Mouse (Mus musculus): ENCODE results near the gene Arhgap15. TPM values are rescaled to one million over a fixed set of nuclear protein-coding genes. Genes with fewer than 3 reads are reported as not detected.

The Arhgap15 gene
- total RNA-seq, 2 experiments from 2014 or later: 122 to 124 TPM

DNA sequence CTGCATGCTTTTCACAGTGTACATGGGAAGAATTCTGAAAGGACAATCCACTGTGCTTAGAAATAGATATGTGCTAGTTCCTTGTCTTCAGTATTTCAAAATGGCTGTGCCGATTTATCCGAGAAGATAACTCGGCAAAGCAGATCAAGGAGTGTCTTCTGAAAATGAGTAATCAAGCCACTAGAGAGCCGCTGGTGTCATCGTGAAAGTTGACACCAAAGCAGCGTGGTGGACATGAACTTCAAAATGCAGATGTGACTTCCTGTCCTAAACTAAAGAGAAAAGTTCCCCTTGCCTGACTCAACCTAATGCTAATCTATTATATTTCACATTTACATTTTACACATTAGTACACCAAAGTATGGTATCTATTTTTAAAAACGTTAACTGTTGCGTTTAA is 596.2 kb downstream of the Arhgap15 start:
- ATAC-seq (replicated peaks; ENCODE audit: poor library complexity): no peak

DNA sequence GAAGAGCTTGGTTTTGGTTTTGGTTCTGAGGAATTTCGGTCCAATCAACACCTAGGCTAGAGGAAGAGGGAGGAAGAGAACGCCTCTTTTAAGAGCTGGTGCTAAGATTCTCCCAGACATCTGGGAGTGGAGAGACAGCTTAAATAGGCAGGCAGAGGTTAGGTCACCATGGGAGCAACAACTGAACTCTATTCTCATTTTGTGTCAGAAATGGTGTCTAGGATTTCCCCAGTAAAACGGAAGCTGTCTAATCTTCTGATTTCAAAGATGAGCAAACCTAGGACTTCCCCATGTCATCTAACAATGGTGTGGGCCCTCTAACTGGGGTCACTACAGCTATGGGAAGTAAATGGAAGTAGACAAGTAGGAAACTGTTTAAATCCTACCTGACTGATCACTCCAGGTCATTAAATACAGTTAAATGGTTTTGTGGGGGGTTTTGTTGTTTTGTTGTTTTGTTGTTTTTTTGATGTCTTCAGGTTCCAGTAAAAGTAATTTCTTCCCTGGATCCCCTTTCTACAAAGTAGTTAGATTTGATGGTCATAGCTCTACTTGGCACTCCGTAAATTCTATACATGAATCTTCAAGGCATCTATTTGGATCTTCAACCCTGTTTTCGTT is 596.8 kb downstream of the Arhgap15 start:
- no peak for ATAC-seq (replicated peaks; ENCODE audit: poor library complexity)

DNA sequence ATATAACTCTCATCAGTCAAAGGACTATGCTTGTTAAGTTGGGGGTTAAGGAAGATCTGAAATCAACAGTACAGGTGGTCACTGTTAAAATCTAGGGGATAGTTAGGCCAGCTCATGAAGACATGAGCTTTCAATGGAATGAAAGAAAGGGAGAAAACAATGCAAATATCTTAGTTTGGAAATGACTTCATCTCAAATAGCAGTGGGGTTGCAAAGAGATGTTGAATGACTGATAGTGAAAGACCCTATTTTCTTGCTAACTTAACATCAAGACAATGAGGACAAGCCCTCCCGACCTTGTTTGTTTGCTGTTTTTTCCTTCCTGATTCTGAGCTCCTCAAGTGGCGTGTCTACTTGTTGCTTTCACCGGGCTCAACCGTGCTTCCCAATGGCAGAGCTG is 597.6 kb downstream of the Arhgap15 start:
- no peak for ATAC-seq (replicated peaks; ENCODE audit: poor library complexity)

DNA sequence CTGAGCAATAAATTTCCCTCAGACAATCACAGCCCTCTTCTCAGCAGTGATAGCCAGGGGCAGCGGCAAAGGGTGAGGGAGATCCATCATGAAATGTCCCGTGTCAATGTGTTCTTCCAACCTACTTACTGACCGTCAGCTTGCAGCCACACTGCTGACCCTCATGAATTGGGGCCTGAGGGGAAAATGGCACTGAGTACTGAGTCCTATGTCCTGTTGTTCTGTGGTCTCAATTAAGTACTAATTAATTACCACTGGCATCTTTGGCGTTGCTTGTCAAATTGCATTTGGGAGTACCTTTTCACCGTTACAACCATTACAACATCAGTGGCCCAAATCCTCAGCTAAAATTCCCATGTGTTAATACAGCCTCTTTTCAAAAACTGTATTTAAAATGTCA is 599.2 kb downstream of the Arhgap15 start:
- no peak for ATAC-seq (replicated peaks; ENCODE audit: poor library complexity)

DNA sequence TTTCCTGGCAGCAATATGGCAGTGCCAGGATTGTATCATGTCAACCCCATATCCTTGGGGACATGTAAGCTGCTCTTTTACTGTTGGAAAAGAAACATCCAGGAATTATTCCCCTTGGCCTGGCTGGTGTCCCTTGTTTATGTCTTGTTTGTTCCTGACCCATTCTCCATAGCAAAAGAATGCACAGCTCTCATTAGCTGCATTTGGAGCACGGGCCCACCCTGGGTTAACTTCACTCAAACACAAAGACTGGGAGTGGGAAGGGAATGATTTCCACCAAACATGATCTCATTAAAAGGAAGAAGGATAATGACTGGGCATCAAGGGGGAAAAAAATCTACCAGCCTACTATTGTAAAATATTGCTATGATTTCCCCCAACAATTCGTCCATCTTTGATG is 600.5 kb downstream of the Arhgap15 start:
- no peak for ATAC-seq (replicated peaks; ENCODE audit: poor library complexity)

DNA sequence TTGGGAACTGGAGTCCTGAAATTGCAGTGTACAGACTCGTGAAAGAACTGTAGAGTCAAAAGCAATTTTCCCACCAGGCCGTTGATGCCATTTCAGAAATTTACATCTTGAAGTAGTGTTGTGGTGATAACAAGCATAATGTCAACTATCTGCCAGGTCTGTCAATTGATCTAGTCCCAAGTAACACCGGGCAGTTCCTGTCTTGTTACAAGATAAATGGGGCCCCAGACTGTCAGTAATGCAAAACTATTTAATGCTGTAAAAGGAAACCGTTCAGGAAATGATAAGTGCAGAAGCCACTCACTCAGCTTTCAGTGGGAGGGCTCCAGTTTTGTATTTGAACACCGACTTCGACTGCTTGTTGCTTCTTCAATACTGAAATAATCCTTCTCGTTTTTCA is 604.3 kb downstream of the Arhgap15 start:
- peak; percentile 14; the same call in 1 of the 2 replicates for ATAC-seq (replicated peaks; ENCODE audit: poor library complexity)

DNA sequence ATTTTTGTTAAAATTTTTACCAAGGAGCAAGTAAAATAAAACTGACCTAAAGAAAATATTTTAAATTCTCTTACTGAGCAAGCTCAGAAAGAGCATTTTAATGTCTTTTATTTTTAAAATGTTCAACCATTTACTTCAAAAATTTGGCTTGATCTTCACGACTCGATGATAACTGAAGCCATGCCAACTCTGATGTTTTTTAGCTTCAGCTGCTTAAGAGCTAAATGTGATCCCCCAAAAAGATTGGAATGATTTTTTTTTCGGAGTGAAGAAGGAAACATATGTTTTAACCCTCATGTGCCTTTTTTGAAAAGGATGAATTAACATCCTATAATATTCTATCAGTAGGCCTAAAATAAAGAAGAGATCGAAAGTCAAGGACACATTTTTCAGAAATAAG is 605.0 kb downstream of the Arhgap15 start:
- ATAC-seq (replicated peaks; ENCODE audit: poor library complexity): no peak

DNA sequence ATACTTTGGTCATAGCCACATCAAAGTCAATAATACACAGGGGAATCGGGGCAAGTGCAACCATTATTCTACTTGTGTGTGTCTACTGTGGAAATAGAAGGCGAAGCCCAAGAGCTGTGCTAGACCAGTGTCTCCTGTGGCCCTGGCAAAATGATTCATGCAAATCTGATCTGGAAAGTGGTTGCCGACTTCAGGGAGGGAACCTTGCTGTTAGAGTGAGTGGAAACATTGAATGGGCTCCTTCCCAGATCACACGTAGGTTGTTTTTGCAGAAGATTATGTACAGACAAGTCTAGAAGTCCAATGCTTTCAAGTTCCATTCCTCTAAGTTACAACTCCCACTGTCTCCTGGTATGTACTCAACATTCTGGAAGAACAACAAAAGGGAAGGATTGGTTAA is 606.2 kb downstream of the Arhgap15 start:
- ATAC-seq (replicated peaks; ENCODE audit: poor library complexity): no peak

DNA sequence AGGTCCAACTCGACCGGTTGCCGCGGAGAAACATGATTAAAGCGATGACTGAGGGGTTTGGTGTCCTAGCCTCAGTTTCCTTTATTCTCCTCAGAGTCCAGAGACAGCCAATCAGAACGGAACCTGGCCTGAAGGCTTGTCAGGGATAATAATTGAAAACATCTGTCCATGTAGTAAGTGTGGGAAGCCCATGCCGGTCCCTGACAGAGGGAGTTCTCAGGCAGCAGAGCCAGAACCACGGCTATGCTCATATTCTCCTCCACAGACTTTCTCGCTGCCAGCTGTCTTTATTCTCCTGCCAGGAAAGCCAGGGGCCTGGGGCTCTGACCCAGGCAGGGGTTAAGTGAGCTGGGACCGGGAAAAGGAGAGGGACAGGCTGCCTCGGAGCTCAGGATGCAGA is 606.7 kb downstream of the Arhgap15 start:
- no peak for ATAC-seq (replicated peaks; ENCODE audit: poor library complexity)

DNA sequence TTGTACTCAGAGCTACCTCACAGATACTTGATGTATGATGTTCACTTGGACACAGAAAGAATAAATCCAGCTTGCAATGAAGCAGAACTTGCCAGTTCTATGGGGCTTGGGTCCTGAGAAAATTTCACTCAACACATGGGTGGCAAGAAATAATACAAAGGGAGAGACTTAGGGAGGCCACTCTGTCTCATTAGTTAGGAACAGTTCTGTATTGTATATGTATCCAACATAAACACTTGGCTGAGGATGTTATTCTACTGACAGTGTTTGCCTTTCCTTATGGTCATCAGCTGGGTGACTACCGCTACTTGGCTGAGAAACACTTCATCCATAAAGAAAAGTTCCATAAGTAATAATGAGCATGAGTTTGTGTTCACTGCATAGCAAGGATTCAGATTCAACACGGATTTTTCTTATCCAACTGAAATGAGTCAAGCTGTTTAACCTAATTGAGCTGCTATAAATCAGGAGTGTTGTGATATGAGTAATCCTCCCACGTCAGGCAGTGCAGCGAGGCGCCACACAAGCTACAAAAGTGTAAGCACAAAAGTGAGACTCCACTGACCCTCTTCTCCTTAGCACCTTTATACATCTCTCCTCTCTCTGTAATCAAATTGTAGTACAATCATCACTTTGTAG is 607.7 kb downstream of the Arhgap15 start:
- no peak for ATAC-seq (replicated peaks; ENCODE audit: poor library complexity)

DNA sequence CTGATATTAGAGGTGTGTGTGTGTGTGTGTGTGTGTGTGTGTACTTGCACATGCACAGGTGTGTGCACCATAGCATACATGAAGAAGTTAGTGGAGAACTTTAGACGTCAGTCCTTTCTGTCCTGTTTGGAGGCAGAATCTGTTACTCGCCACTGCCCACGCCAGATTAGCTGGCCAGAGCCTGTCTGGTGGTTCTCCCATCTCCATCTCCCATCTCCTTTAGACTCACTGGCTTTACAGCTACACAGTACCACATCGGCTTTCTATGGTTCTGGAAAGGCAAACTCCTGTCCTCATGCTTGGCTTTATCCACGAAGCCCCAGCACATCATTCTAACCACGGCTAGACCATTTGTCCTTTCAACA is 608.2 kb downstream of the Arhgap15 start:
- no peak for ATAC-seq (replicated peaks; ENCODE audit: poor library complexity)

DNA sequence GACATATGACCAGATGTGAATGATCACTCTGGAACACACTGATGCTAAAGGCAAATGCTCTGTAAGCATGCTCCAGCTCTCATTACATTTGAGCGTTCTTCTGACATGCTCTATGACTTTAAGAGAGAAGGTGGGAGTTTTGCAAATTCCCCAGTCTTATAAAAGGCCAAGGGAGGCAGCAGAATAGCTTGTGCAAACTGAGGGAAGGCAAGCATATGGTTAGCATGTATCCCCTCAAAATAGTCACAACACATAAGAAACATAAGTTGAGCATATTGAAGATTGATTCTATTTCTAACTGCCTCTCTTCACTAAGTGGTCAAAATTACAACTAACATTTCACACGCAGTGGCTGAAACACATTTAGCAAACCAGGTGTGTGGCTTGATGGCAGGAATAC is 631.6 kb downstream of the Arhgap15 start:
- no peak for ATAC-seq (replicated peaks; ENCODE audit: poor library complexity)

DNA sequence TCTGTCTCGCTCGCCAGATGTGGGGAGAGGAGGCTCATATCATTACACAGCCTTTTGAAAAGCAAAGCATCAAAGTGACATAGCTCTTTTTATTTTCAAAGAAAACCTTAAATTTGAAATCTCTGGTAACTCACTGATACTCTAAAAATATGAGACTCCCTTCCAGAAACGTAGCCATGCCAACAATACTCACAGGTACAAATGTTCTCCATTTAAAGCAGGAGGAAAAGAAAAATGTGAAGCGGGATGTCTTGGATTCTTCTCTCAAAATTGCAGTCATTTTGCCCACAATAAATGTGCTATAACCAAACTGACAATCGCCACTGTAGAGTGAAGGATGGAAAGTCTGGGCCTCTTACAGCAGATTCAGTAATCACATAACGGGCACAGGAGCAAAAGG is 635.9 kb downstream of the Arhgap15 start:
- no peak for ATAC-seq (replicated peaks; ENCODE audit: poor library complexity)

DNA sequence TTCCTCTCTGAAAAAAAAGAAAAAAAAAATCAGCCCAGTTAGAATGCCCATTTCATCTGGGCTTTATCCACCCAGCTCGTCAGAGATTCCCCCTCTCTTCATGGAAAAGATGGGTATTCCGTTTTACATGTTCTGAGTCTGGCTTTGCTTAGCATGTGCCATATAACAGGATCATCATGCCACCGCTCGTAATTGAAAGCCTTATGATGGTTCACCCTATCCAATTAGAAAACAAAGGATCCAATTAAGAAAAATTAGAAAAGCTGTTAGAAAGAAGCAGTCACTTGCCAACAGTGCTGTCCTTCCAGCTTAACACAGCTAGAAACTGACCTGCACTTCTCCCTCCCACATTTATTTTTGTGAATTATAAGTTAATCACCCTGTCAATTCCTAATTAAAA is 640.9 kb downstream of the Arhgap15 start:
- no peak for ATAC-seq (replicated peaks; ENCODE audit: poor library complexity)

DNA sequence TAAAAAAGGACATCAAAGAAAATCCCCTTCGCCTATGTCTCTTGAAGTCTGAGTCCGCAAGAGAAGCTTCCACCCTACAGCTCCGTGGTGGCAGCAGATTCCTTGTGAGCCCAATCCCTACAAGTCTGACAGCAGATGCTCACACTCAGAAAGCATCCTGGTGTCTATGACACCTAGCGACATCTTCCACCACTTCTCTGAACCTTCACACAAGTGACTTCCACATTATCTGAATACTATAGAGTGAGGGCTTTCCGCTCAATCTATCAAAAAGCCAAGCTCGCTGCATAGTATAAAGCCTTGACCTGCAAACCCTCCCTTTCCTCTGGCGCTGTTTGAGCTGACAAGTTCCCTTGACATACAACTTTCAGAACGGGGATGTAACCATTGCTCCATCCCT is 645.2 kb downstream of the Arhgap15 start:
- ATAC-seq (replicated peaks; ENCODE audit: poor library complexity): no peak

DNA sequence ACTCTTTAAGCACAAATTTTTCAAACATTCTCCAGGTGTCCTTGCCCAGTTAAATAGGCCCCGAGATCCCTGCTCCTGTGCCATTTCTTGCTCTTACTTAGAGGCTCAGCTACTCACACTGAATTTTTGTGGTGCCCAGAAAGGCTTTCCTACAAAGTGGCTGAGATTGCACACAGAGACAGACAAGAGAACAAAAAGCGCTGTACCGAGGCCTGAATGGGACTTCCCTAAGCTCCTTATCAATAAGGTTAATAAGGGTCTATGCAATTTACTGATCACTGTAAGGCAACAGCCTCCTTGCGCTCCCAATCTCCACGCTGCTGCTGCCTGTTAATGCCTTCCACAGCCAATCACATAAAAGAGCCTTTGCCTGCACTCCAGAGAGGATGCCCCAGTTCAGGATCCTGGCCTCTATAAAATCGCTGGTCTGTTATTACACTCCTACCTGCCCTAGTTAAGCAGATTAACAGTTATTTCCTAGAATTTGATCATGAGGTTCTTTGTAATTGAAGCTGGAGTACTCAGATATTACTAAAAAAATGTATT is 646.4 kb downstream of the Arhgap15 start:
- no peak for ATAC-seq (replicated peaks; ENCODE audit: poor library complexity)

DNA sequence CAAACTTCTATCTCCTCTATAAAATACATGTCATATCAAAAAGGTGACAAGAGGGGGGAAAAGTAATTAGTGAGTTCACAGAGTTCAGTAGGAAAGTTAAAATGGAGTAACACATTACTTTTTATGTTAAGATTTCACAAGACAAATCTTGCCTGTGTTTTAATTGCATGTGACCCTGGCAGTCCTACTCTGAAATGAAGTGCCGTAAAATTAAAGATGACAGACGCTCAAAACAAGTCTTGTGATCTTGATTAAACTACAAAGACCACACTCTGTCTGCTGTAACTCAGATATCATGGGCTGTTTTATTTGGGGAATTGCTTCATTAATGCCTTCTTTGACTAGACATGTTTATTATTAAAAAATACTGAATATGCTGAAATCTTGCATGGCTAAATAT is 647.0 kb downstream of the Arhgap15 start:
- no peak for ATAC-seq (replicated peaks; ENCODE audit: poor library complexity)

DNA sequence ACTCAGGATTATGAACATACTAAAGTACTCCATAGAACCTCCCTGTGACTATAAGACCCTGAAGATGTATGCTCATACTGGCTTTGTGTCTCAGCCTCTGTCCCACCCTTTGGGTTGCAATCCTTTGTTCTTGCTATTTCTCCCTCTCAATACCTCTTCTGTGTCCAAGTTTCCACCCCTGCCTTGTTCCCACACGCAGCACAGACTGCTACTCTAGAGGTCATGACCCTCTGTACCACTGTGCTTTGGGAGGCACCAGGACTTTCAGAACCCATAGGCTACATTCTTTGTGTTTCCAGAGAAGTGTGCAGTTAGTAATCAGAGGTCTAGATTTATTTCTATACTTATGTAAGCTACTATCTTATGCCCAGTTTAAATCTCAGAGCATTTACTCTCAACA is 648.6 kb downstream of the Arhgap15 start:
- ATAC-seq (replicated peaks; ENCODE audit: poor library complexity): no peak

DNA sequence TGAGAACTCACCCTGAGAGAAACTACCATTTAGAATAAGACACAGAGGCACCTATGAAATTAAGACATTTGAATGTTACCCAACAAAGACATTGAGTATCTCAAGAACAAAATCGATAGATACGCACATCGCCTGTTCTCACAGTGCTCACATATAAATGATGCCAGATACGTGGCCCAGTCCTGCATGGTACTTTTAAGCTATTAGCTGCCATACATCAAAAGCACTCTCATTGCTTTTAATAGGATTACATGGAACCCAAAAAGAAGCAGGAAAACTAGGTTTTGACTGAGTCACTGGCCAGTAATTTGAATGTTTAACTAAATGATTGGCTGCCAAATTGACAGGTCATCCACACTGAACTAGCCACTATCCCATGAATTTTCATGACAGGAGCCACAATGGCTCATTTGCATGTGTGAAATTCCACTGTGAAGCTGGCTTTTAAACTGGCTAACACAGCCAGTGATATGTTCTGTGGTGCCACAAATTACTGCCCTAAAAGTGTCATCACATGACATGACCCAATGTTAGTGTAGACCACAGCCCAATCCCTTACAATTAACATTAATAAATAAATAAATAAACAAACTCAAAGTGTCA is 649.2 kb downstream of the Arhgap15 start:
- no peak for ATAC-seq (replicated peaks; ENCODE audit: poor library complexity)

DNA sequence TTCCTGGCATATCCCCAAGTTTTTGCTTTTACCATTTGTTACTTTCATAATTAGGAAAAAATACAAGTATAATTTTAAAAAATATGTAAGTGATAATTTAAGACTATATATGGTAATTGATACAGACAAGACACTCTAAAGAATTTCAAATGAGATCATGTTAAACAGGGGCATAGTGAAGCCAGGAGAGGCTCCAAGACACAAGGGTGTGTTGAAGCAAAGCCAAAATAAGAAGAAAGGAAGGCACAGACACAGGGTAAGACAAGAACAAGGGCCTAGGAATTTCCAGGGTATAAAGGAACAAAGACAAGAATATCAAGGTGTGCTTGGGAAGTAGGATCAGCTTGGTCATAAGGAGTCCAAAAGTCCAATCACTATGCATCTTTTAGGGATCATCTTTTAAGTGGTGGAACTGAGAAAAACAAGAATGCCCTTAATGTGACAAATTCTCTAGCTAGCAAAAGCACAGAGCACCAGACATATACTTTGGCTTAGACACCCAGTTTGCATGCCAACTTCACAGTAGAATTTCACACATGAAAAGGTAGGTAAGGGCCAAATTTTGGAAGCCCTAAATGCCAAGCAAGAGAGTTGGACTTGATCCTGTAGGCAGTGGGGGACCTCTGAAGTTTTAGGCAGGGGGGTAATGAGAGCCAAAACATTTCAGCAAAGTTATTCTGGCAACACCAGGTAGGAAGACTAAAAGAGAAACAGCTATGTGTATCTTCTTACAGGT is 650.7 kb downstream of the Arhgap15 start:
- no peak for ATAC-seq (replicated peaks; ENCODE audit: poor library complexity)

DNA sequence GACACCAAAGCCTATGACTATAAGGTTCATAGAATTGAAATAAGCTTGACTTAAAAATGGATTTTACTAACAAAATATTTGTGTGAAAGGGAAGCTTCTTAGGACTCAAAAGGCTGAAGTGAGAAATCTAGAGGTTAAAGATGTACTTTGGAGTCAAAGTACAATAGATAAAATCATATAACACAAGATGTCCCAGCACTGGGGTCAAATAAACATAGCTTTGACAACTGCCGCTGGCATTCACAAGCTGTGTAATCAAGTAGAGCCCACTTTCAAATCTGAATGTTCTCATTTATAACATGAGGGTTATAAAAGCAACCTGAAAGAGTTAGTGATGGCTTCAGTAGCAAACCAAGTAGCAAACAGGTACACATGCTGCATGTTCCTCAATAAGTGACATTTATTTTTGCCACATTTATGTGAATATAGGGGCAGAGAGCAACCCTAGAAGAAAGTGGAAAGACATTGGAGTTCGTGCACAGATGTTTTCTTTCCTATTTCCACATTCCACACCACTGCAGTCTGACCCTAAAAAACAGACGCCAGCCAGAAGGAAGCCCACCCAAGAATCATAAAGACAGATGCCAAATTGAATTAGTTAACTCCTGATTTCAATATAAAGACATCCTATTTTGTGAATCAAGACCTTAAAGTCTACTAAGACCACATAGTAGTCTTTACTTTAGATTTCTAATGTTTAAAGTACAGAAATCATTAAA is 653.2 kb downstream of the Arhgap15 start:
- ATAC-seq (replicated peaks; ENCODE audit: poor library complexity): no peak
